Mouse (Mus musculus): ENCODE data around the gene Plcl1.

Plcl1 gene

DNA sequence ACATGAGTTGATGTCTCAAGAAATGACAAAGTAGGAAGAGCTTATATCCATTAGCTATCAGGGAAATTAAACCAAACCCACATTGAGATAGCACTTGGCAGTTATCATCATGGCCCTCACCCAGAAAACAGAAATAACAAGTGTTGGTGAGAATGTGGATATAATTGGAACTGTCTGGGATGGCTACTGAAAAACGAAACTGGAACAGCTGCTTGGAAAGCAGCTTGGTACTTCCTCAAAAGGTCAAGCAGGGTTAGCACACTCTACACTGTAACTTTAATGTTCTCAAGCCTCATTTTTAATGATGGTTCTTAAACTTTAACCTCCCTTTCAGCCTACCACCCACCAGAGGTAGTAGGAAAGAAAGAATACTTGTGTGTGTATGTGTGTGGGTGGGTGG lies 361.0 kb downstream of the Plcl1 start:
- no peak for DNase-seq (ENCODE audit: extremely low read depth, insufficient read length, low spot score)

DNA sequence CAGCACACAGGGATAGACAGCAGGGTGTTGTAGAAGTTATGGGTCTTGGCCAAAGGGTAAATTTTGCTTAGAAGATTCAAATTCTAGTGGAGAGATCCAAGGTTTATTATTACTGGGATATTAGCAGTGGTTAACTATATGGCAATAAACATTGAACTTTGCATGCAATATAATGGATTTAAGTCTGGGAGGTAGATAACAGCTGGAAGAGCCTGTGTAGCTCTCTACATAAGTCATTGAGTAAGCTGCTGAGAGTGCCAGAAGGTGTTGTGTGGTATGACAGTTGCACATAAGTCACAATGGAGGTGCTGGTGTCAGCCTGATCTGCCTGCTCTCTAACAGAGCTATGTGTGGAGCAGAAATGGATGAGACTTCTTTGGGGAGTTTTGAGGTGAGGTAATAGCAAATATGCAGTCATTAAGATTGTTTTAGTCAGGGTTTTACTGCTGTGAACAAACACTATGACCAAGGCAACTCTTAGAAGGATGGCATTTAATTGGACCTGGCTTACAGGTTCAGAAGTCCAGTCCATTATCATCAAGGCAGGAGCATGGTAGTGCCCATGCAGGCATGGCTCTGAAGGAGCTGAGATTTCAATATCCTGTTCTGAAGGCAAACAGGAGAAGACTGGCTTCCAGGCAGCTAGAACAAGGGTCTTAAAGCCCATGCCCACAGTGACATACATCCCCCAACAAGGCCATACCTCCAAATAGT lies 364.5 kb downstream of the Plcl1 start:
- DNase-seq (ENCODE audit: extremely low read depth, insufficient read length, low spot score), result no peak

DNA sequence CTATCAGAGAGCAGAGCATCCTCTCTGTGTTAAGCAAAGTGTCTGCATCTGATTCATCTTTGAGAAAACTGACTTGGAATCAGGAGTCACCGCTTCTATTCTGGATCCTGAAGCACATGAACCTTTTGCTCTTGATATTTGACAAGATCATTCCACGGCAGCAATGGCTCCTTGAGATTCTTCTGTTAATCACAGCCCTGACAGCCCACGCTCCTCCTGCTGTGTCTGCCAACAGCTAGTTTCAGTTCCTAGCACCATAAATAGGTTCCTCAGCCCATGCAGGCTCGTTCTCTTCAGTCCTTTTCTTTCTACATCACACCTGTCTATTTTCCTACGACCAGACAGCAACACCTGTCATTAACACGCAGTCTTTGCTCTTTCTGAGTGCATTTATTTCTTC lies 387.1 kb downstream of the Plcl1 start:
- no peak for DNase-seq (ENCODE audit: extremely low read depth, insufficient read length, low spot score)

Data from 3134 (cell line).